Mouse (Mus musculus) kidney, adult 2 months (tissue): ENCODE results near the gene 1700021F05Rik.

Experiments used
- CTCF ChIP-seq: fragments of 200-500 bp; conservative IDR thresholded peaks from 2 replicates; pipeline ENCODE4 v1.5.1; 2011; ENCODE audit warnings: low read depth, mild to moderate bottlenecking, control low read depth, low read length, moderate library complexity, mixed read lengths; ENCODE audit not compliant: insufficient read depth, insufficient read length
- POLR2A ChIP-seq: fragments of 200-500 bp; IDR thresholded peaks from one replicate; pipeline ENCODE4 v1.6.1; 2011; ENCODE audit warnings: low read depth, low read length, control low read depth

- TF ChIP-seq CTCF (no peak), POLR2A (no peak)
Observed at GRCm38 (mm10) chr10:43507051-43507450, 33.7 kb downstream of the 1700021F05Rik start.
